Mouse (Mus musculus): ENCODE measurements around the gene Fam155a.

The Fam155a gene

GRCm38 (mm10) chr8:9161606-9162005 is 609.4 kb downstream of the Fam155a start:
- no peak for DNase-seq

DNA sequence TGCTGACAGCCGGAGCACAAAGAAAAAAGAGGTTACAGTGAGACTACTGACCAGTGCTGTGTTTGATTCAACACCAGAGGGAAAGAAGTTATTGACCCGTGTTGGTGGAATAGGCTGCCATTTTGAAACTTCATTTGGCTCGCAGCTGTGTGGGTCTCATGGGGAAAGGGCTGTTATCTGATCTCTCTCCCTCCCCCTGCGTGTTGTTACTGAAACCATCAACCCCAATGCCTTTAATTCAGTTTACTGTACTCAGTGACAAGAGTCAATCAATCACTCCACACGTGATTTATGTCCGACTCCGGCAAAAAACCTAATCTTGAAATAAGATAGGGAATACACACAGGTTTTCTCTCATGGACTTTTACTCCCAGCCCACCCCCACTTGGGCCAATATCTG is 611.6 kb downstream of the Fam155a start:
- DNase-seq = no peak

GRCm38 (mm10) chr8:9158652-9159051 is 612.3 kb downstream of the Fam155a start:
- DNase-seq = no peak

DNA sequence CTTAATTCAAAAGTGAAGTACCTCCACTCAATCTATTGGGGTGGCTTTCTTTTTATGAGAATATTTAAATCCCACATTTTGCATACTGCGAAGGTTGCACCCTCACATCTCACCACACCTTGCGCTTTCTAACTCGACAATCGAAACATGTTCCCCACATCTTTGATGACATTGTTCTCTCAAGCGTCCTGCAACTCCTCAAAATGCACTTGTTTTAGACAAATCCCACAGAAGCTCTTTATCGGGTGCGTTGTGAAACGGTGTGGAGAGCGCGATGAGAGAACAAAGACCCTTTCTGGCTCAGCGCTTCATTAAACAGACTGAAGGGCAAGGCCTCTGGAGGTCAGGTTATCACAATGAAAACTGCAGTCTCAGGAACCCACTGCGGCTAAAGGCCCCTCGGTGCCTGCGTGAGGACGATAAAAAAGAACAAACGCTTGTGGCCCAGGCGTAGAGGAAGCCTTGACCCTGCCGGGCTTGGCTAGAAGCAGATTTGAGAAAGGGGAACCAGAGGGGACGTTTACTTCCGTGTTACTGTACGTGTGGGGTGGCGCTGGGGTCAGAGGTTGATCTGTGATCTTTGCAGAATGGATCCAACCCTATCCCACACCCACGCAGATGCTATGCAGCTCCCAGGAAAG is 613.7 kb downstream of the Fam155a start:
- no peak for DNase-seq

All from lung, postnatal 14 days (tissue).